Mouse (Mus musculus) kidney, postnatal 10 days (tissue): ENCODE results near the gene Syn3.

Source experiments
- DNase-seq: peaks from one replicate; pipeline ENCODE4 v3.0.0; 2021; ENCODE audit warnings: mixed read lengths

The Syn3 gene

DNA sequence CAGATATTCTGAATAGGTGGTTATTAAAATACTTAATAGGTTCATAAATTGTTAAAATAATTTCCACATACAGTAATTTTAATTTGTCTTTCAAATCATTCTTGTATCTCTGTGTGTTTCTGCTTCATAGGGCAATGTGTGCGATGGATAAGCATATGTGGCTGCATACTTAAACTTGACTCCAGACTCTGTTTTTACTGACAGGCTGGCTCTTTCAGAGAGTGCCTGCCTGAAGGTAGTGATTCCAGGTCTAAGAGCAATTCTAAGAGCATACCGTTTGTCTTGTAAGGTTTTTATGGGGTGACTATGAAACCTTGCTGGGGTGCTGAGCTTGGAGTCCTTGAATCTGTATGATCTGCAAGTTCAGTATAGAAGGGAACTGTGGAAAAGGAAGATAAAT lies 472.8 kb downstream of the Syn3 start:
- no peak for DNase-seq

- no peak for DNase-seq
These were observed 475.5 kb downstream of the Syn3 start for GRCm38 (mm10) chr10:86023149-86023548.

GRCm38 (mm10) chr10:86022474-86022816 lies 476.3 kb downstream of the Syn3 start:
- DNase-seq: no peak

DNA sequence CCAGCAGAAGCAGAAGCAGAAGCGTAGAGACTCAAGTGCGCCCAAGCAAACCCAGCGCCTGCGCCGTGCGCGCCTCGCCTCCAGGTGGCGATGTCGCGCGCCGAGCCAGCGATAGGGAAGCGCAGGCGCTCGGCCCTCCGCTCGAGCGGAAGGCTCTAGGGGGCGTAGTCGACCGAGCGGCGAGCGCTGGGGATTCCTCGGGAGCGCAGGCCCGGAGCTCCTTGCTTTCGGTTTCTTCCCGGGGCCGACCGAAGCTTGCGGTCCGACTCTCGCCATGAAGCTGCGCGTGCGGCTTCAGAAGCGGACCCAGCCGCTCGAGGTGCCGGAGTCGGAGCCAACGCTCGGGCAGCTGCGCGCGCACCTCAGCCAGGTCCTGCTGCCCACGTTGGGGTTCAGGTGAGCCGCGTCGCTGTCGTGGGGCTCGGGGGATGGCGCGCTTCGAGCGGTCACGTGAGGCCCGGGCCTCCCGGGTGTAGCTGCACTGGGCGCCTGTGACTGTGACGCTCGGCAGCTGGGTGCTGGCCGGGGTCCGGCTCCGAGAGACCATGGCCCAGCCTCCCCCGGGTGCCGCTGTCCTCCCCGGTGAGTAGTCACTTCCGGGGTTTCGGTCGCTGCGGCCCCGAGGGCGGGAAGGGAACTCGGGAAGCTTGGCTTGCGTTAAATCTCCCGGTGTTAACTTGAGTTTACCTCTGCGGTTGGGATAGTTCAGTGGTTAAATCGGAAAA lies 476.8 kb downstream of the Syn3 start, which contains the start of gene Fbxo7:
TSS of gene Fbxo7 (plus strand) at position 224 of the 725 bp plus-strand sequence.
- peak; percentile 96 for DNase-seq

DNA sequence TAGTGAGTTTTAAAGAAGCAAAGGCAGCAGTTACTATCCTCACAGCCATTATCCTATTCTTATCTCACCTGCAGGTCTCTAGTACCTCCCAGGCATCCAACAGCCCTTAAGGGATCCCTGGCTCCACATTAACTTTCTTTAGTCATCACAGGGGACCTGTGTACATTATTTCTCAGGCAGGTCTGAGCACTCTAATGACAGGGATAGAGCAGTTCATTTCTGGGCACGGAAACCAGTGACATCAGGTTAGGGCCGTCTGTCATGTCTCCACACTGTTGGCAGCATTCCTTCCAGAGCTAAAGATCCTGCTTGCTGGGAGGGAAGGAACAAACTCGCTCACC lies 477.3 kb downstream of the Syn3 start:
- no peak for DNase-seq

DNA sequence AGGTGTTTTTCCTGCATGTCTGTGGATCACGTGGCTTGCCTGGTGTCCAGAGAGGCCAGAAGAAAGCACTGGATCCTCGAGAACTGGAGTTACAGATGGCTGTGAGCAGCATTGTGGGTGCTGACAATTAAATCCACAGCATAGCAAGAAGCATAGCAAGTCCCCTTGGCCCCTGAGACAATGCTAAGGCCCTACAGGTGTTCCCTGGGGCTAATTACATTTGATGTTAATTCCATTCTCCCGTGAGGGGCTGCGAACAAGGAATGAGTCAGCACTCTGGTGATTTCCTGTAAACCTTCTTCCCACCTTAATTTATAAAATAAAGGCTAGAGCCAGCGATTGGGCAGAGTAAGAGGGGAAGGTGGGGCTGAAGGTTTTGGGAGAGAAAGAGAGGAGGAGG lies 479.9 kb downstream of the Syn3 start:
- no peak for DNase-seq

DNA sequence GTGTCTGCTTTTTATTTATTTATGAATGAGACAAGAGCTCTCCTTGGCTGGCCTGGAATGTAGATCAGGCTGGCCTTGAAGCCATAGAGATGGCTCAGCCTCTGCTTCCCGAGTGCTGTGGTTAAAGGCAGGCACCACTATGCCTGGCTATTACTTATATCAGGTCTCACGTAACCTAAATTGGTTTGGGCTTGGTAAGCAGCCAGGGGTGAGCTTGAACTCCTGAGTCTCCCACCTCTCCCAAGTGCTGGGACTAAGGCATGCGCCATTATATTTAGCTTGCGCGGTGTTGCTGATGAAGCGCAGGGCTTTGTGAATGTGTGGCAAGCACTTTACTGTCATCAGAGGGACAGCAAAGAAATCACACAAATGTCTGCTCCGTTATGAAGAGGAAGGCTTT lies 480.9 kb downstream of the Syn3 start:
- no peak for DNase-seq

DNA sequence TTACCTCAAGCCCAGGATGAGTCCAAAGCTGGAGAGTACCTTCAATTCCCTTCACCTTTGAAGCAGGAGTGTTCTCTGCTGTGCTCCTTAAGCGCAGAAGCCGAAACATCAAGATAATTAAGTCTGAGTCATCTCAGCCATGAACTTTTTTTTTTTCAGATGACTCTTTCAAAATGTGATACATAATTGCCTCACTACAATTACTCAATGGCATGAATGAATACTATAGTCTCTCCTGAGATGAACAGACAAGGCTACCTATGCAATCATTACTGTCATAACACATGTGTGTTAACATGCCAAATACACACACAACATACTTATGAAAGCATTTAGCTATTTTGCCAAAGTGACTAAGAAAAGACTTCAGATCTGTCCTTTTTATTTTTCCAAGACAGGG lies 486.9 kb downstream of the Syn3 start, which contains the start of gene Bpifc:
TSS of gene Bpifc (minus strand) at position 115 of the 400 bp plus-strand sequence.
- no peak for DNase-seq

DNA sequence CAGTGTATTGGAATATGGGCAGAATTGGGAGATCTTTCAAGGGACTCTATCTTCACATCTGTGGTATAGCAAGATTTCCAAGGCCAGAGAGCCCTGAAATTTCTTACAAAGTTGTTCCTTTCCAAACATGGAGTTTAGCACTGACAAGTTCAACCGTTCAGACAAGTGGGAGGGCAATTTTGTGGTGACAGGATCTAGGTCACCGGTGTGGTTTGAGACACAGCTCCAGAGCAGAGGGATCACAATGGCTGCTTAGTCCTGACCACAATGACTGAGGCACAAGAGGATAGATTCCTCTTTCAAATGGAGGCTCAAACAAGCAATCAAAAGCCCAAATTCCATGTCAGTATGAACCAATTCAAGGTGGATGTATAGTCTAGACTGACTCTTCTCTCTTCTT lies 487.5 kb downstream of the Syn3 start:
- no peak for DNase-seq

DNA sequence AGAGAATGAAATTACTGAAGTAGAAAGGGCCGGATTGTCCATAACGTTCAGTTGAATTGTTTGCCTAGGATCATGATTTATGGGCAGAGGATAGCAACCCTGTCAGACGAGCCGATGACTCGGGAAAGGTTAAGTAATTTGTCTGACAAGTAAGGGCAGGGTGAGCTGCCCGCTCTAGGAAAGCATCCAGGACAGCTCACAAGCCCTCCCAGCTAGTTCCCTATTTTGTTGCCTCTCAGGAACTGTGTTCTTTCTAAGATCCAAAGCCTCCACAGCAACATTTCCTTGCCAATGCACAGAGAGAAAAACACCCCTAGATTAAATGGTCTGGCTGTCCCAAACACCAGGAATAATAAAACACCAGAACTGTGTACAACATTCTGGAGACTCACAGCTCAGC lies 488.1 kb downstream of the Syn3 start:
- no peak for DNase-seq

GRCm38 (mm10) chr10:86009688-86010087 lies 489.0 kb downstream of the Syn3 start:
- no peak for DNase-seq

- DNase-seq: no peak
These were observed 492.2 kb downstream of the Syn3 start for GRCm38 (mm10) chr10:86006455-86006854.
